Mouse (Mus musculus) liver, embryonic 16.5 days (tissue): Measurements from ENCODE around the gene Des. TPM values are rescaled to one million over a fixed set of nuclear protein-coding genes. Genes with fewer than 3 reads are reported as not detected.

ENCODE experiments used
- ATAC-seq: fragments of 200-750 bp; cut with Nextera tagmentation; 2 replicates; pipeline ENCODE4 v1.8.0; 2017; ENCODE audit warnings: low read depth, mild to moderate bottlenecking, moderate number of reproducible peaks, moderate library complexity
- H3K27ac ChIP-seq: fragments of 300-500 bp; sonication (generic); 2 replicates; pipeline ENCODE4 v1.5.1; 2014; ENCODE audit warnings: mild to moderate bottlenecking, low read length
- H3K27me3 ChIP-seq: fragments of 300-500 bp; sonication (generic); 2 replicates; pipeline ENCODE4 v1.6.1; 2014; ENCODE audit warnings: low read depth, low read length, mixed read lengths; ENCODE audit not compliant: control insufficient read depth, insufficient read depth
- H3K36me3 ChIP-seq: fragments of 300-500 bp; sonication (generic); 2 replicates; pipeline ENCODE4 v1.6.1; 2014; ENCODE audit warnings: mild to moderate bottlenecking; ENCODE audit not compliant: control insufficient read depth, insufficient read depth
- H3K4me1 ChIP-seq: fragments of 300-500 bp; sonication (generic); 2 replicates; pipeline ENCODE4 v1.6.1; 2014; ENCODE audit warnings: low read depth, low read length, mixed read lengths; ENCODE audit not compliant: control insufficient read depth
- H3K4me2 ChIP-seq: fragments of 300-500 bp; sonication (generic); 2 replicates; pipeline ENCODE4 v1.6.1; 2014; ENCODE audit warnings: low read depth, low read length, mixed read lengths
- H3K4me3 ChIP-seq: fragments of 300-500 bp; sonication (generic); 2 replicates; pipeline ENCODE4 v1.5.1; 2014; ENCODE audit warnings: low read depth, mild to moderate bottlenecking, low read length
- H3K9ac ChIP-seq: fragments of 300-500 bp; sonication (generic); 2 replicates; pipeline ENCODE4 v1.6.1; 2014; ENCODE audit warnings: low read depth, low read length
- H3K9me3 ChIP-seq: fragments of 300-500 bp; sonication (generic); replicated peaks from 2 replicates; pipeline ENCODE4 v1.6.1; 2016; ENCODE audit warnings: low read length; ENCODE audit not compliant: control insufficient read depth
- whole genome bisulfite sequencing: fragments of 180-500 bp; shearing (Covaris S2); extraction: QIAGEN DNeasy Blood & Tissue Kit; methylation state at CpG from one replicate; pipeline ENCODE4 v1.1.7; 2014; ENCODE audit not compliant: insufficient replicate concordance; 5-methylcytosine and 5-hydroxymethylcytosine counted together
- polyA plus RNA-seq: library from polyadenylated mRNA; unstranded; fragments of >200 nt; fragmentation: Nextera tagmentation; extraction: Ambion mirVana; gene quantifications from 2 replicates; pipeline ENCODE4 v1.2.1, GENCODE M21; 2015

Des gene
- polyA plus RNA-seq, 1 experiment from 2014 or later: 13.9 TPM

- H3K4me3 ChIP-seq: no peak overlapping the region
These were observed 27.4 kb downstream of the Des start for GRCm38 (mm10) chr1:75387469-75387928.

DNA sequence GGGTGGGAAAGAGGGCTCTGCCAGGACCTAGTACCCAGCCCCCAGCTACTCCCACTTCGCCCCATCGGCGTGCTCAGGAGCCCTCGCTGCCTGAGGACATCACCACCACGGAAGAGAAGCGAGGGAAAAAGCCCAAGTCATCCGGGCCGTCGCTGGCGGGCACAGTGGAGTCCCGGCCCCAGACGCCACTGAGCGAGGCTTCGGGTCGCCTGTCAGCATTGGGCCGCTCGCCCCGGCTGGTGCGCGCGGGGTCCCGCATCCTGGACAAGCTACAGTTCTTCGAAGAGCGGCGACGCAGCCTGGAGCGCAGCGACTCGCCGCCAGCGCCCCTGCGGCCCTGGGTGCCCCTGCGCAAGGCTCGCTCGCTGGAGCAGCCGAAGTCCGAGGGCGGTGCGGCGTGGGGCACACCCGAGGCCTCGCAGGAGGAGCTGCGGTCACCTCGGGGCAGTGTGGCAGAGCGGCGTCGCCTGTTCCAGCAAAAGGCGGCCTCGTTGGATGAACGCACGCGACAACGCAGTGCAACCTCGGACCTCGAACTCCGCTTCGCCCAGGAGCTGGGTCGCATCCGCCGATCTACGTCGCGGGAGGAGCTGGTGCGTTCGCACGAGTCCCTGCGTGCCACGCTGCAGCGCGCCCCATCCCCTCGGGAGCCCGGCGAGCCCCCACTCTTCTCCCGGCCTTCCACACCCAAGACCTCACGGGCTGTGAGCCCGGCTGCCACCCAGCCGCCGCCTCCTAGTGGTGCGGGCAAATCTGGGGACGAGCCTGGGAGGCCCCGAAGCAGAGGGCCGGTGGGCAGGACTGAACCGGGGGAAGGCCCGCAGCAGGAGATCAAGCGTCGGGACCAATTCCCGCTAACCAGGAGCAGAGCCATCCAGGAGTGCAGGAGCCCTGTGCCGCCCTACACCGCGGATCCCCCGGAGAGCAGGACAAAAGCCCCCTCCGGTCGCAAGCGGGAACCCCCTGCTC, 28.1 kb downstream of the Des start:
- WGBS: 5% methylated on average over 94 of the region's 94 CpGs
- no peaks in the 10 kb centered on the region for H3K36me3 ChIP-seq
- H3K9ac ChIP-seq: no peak overlapping the region
- no peak overlapping the region for H3K4me3 ChIP-seq
- H3K4me2 ChIP-seq: no peak overlapping the region; the same call in 1 of the 2 replicates
- no peak overlapping the region for H3K27ac ChIP-seq
- no peak for ATAC-seq
- H3K9me3 ChIP-seq: no peaks in the 10 kb centered on the region
- no peaks in the 10 kb centered on the region for H3K4me1 ChIP-seq
- peaks cover 55% of the 10 kb centered on the region for H3K27me3 ChIP-seq

More at GRCm38 (mm10) chr1:75387469-75387928, 27.4 kb downstream of the Des start:
- no peak overlapping the region; the same call in 1 of the 2 replicates for H3K4me2 ChIP-seq
- ATAC-seq: no peak
- no peak overlapping the region for H3K27ac ChIP-seq
- 18% methylated on average over 7 of the region's 7 CpGs for WGBS
- H3K36me3 ChIP-seq: no peaks in the 10 kb centered on the region
- H3K27me3 ChIP-seq: peaks cover 59% of the 10 kb centered on the region
- no peaks in the 10 kb centered on the region for H3K9me3 ChIP-seq
- H3K9ac ChIP-seq: no peak overlapping the region
- no peaks in the 10 kb centered on the region for H3K4me1 ChIP-seq

DNA sequence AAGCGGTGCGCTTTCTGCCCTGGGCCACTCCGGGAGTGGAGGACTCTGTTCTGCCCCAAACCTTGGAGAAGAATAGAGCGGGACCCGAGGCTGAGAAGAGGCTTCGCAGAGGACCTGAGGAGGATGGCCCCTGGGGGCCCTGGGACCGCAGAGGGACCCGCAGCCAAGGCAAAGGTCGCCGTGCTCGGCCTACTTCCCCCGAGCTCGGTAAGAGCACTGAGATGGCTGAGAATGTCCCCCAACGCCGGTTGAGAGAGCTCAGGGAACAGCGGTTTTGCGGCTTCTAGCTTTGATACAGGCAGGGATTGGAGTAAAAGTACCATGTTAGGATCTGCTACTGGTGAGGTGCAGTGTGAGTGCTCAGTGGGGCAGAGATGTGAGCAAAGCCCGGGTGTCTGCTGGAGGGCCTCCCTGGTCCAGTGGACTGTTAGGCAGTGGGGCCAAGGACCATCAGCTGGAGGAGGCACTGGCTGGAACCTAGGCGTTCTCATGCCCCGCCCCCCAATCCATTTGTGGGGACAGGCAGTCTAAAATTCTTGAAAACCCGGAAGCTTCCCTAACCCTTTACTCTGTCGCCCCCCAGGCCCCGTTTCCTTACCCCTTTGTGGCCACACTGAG, 28.9 kb downstream of the Des start:
- no peaks in the 10 kb centered on the region for H3K4me1 ChIP-seq
- H3K9me3 ChIP-seq: no peaks in the 10 kb centered on the region
- H3K27me3 ChIP-seq: peaks cover 51% of the 10 kb centered on the region
- H3K36me3 ChIP-seq: no peaks in the 10 kb centered on the region
- H3K9ac ChIP-seq: no peak overlapping the region
- no peak overlapping the region for H3K27ac ChIP-seq
- H3K4me2 ChIP-seq: no peak overlapping the region
- H3K4me3 ChIP-seq: no peak overlapping the region
- 18% methylated on average over 23 of the region's 23 CpGs for WGBS
- no peak for ATAC-seq

- H3K4me1 ChIP-seq: no peaks in the 10 kb centered on the region
- no peaks in the 10 kb centered on the region for H3K36me3 ChIP-seq
- H3K4me3 ChIP-seq: no peak overlapping the region
- no peak for ATAC-seq
- peaks cover 26% of the 10 kb centered on the region for H3K27me3 ChIP-seq
- H3K9ac ChIP-seq: no peak overlapping the region
- 50% methylated on average over 9 of the region's 9 CpGs for WGBS
- no peaks in the 10 kb centered on the region for H3K9me3 ChIP-seq
- no peak overlapping the region for H3K27ac ChIP-seq
- H3K4me2 ChIP-seq: no peak overlapping the region
These were observed 33.0 kb downstream of the Des start for GRCm38 (mm10) chr1:75393139-75393538.

- Histone ChIP-seq H3K27me3 (peaks cover 19% of the 10 kb centered on the region), H3K27ac (no peak overlapping the region), H3K9ac (no peak overlapping the region), H3K4me2 (no peak overlapping the region), H3K36me3 (no peaks in the 10 kb centered on the region), H3K4me1 (no peaks in the 10 kb centered on the region), H3K4me3 (no peak overlapping the region), H3K9me3 (no peaks in the 10 kb centered on the region)
- 61% methylated on average over 3 of the region's 3 CpGs for WGBS
- no peak for ATAC-seq
These were observed 33.7 kb downstream of the Des start for GRCm38 (mm10) chr1:75393846-75394245.

DNA sequence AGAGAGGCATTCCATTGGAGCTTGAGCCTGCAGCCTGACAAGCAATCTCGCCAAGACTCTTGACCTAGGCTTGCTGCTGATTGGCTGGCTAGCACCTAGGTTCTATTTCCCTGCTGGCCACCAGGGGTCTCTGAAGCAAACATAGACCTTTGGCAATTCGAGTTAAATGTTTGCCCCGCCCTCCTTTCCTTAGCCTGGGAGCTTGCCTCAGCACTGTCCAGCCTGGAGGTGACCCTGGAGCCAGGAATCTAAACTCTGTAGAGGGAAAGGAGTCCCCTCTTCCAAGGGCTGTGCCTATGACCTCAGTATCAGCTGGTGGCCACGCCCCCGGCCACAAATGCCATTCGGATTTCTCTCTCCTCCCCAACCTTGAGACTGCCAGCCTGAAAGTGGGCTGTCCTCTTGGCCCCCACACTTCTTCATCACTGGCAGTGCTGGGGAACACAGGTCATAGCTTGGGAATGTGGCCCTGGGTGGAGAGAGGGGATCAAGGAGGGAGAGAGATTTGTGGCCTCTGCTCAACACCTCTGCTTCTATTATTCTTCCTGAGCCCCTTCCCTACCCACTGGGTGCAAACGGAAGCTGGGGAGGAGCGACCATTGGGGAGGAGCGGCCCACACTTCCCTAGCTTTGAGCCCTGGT, 38.8 kb downstream of the Des start:
- no peak overlapping the region for H3K4me3 ChIP-seq
- H3K36me3 ChIP-seq: no peaks in the 10 kb centered on the region
- H3K27ac ChIP-seq: no peak overlapping the region
- no peaks in the 10 kb centered on the region for H3K9me3 ChIP-seq
- 9% methylated on average over 9 of the region's 9 CpGs for WGBS
- peaks cover 3% of the 10 kb centered on the region; the same call in 1 of the 2 replicates for H3K4me1 ChIP-seq
- no peak overlapping the region for H3K9ac ChIP-seq
- H3K27me3 ChIP-seq: no peaks in the 10 kb centered on the region
- no peak overlapping the region for H3K4me2 ChIP-seq
- ATAC-seq: peak; percentile 71

DNA sequence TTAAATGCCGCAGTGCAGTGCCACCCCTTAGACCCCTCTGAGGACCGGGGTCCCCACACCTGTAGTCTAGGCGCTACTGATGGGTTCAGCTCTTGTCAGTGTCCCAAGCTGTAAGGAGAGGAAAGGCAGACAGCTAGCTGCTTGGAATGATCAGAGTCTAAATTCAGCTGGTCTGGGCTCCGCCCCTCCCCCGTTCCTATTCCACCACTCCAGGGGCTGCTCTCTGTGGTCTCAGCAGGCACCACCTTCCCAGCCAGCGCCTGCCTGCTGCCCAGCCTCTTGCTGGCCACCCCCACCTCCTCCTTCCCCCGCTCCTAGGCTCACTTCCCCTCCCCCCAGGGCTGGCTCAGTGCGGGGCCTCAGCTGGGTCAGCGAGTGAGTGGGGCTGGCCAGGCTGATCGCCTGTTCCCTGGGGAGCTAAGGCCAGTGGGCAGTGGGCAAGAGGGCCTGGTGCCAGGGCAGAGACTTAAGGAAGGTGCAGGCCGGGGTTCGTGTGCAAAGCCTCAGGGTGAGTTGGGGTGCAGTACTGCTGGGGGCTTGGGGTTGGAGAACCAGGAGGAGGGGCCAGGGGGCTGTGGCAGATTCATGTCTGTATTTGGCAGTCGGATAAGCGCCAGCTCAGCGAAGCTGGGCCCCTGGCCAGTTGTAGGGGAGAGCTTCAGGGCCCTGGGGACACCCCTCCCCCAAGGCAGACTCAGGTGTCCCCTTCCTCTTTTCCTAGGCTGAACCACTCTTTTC, 39.8 kb downstream of the Des start:
- Histone ChIP-seq H3K9ac (peak overlapping the region; percentile 29; the same call in 1 of the 2 replicates), H3K27ac (0 out of 2 replicates have a peak overlapping the region, but pooled peaks have one; percentile 22), H3K36me3 (no peaks in the 10 kb centered on the region), H3K27me3 (no peaks in the 10 kb centered on the region), H3K9me3 (no peaks in the 10 kb centered on the region), H3K4me2 (peak overlapping the region; percentile 15; the same call in 1 of the 2 replicates), H3K4me3 (peak overlapping the region; percentile 20; the same call in 1 of the 2 replicates), H3K4me1 (peaks cover 3% of the 10 kb centered on the region; the same call in 1 of the 2 replicates)
- 21% methylated on average over 15 of the region's 15 CpGs for WGBS
- peak; percentile 75 for ATAC-seq

DNA sequence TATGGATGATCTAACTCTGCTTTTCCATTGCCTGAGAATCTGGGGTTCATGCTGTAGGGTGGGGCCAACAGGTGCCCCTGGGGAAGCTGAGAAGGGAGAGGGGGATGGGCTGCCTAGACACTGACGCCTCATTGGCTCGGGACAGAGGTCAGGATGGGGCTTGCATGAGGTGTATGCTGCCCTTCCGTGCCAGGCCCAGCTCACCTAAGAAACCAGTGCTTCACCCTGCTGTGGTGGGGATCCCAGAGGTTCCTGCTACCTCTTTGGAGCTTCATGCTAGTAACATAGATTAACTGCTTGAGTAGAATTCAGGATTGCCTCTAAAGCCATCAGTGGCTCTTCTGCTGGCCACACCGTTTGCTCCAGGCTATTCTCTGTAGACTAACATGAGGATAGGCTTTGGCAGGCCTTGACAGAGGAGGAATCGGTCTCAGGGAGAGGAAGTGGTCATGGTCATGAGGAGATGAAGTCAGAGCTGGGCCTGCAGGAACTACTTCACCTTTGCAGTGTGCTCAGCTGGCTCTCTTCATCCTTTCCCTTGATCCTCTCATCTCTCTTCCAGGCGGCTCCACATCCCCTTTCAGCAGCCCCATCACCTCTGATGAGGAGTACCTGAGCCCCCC, 40.5 kb downstream of the Des start:
- H3K4me3 ChIP-seq: no peak overlapping the region
- H3K9ac ChIP-seq: no peak overlapping the region
- 30% methylated on average over 6 of the region's 6 CpGs for WGBS
- no peaks in the 10 kb centered on the region for H3K27me3 ChIP-seq
- H3K4me2 ChIP-seq: no peak overlapping the region
- H3K4me1 ChIP-seq: peaks cover 3% of the 10 kb centered on the region; the same call in 1 of the 2 replicates
- no peak overlapping the region for H3K27ac ChIP-seq
- no peak for ATAC-seq
- H3K36me3 ChIP-seq: no peaks in the 10 kb centered on the region
- H3K9me3 ChIP-seq: no peaks in the 10 kb centered on the region
